Mouse (Mus musculus): ENCODE measurements around the gene Il19. TPM values are rescaled to one million over a fixed set of nuclear protein-coding genes. Genes with fewer than 3 reads are reported as not detected.

Gene Il19
- total RNA-seq, 2 experiments from 2014 or later: not detected

GRCm38 (mm10) chr1:130883146-130883545 is 56.8 kb downstream of the Il19 start:
- no peak for DNase-seq (ENCODE audit: low spot score in 2 of 2)
- intact Hi-C loops (cut with DNase I): no loop called here

Other genes starting within 250 kb of the Il19 start
- under 1 TPM in 1 of 2 experiments, not detected in 1; 0.62 TPM for gene Gm29427, start 224.3 kb downstream of the Il19 start, total RNA-seq (2021)
- gene Yod1, start 222.8 kb downstream of the Il19 start, total RNA-seq (2021): 10 to 100 TPM; 12.9 to 13.6 TPM
- gene Pfkfb2, start 210.9 kb downstream of the Il19 start, total RNA-seq (2021): 10 to 100 TPM; 40.1 to 41.9 TPM
- gene AA986860, start 208.1 kb downstream of the Il19 start, total RNA-seq (2021): 1 to 10 TPM; 1.6 TPM
- gene Fcamr, start 139.2 kb downstream of the Il19 start, total RNA-seq (2021): not detected
- gene Pigr, start 113.4 kb downstream of the Il19 start, total RNA-seq (2021): under 1 TPM; 0.08 to 0.09 TPM
- under 1 TPM in 1 of 2 experiments, not detected in 1; 0.33 TPM for gene Fcmr, start 74.4 kb downstream of the Il19 start, total RNA-seq (2021)
- not detected for gene Il24, start 52.7 kb downstream of the Il19 start, total RNA-seq (2021)
- gene Il20, start 28.7 kb downstream of the Il19 start, total RNA-seq (2021): not detected
- not detected for gene Il10, start 79.7 kb upstream of the Il19 start, total RNA-seq (2021)
- gene Mapkapk2, start 157.7 kb upstream of the Il19 start, total RNA-seq (2021): 10 to 100 TPM; 25.1 to 26.0 TPM
- 10 to 100 TPM in 1 of 2 experiments, 1 to 10 TPM in 1; 9.3 to 19.0 TPM for gene Dyrk3, start 198.2 kb upstream of the Il19 start, total RNA-seq (2021)
- gene Eif2d, start 213.1 kb upstream of the Il19 start, total RNA-seq (2021): 10 to 100 TPM; 35.4 to 39.6 TPM

Data from left cerebral cortex, postnatal 14 days (tissue).